Mouse (Mus musculus): ENCODE results near the gene Zfp386.

DNA sequence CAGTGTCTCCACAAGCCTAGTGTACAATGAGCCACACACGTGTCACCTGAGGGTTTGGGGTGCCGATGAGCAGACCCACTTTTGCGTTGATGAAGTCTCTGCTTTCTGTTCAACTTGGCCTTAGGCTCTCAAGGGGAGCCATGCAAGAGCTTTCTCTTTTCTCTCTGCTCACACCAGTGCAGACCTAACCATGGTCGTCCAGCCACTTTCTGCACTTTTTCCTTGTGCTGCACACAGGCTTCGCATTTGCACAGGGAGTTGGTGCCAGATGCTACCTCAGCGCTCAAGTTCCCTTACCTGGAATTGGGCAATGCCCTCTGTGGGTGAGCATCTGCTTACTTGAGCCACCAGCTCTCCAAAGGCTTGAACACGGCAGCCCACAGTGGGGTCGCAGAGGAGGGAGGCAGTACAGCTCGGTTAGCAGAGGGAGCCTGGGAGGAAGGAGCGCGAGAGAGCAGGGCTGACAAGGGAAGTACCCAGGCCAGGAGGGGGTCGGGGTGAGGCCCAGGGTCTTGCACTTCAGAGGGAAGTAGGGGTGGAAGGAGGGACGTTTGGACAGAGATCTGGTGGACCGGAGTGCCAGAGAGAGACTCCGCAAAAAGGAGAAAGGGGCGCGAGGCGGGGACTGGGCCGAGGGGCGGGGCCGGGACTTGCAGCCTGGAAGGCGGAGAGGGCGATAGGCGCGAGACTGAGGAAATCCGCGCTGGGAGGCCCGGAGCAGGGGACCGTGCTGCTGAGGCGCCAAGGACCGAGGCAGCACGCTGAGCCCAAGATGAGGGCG lies 29.7 kb downstream of the Zfp386 start, which contains the start of gene Vipr2:
- TF ChIP-seq CTCF (IDR thresholded peaks at IDR 0.05; ENCODE audit: control insufficient read depth, insufficient read depth, low read length): no peak
- TF ChIP-seq POLR2A (IDR thresholded peaks at IDR 0.05; ENCODE audit: borderline replicate concordance, control insufficient read depth, low read depth, low read length): no peak
